Mouse (Mus musculus) neural tube, embryonic 11.5 days (tissue): ENCODE results near the gene Sppl2a. TPM values are rescaled to one million over a fixed set of nuclear protein-coding genes. Genes with fewer than 3 reads are reported as not detected.
"Not testable (repeated sequence)": the region's sequence is repeated elsewhere in the genome, so short reads cannot be mapped to it uniquely, and the experiment has no call there.

Experiments
- ATAC-seq: fragments of 200-750 bp; cut with Nextera tagmentation; 2 replicates; pipeline ENCODE4 v1.8.0; 2017; ENCODE audit warnings: moderate number of reproducible peaks, mild to moderate bottlenecking, moderate TSS enrichment, moderate library complexity; ENCODE audit not compliant: insufficient read depth, low FRiP score, low TSS enrichment
- DNase-seq: peaks from one replicate; pipeline ENCODE4 v3.0.0-alpha.2; 2015; ENCODE audit warnings: low spot score
- H3K27ac ChIP-seq: fragments of 300-500 bp; sonication (generic); 2 replicates; pipeline ENCODE4 v1.5.1; 2014; ENCODE audit warnings: low read depth, mild to moderate bottlenecking, low read length
- H3K27me3 ChIP-seq: fragments of 300-500 bp; sonication (generic); 2 replicates; pipeline ENCODE4 v1.6.1; 2014; ENCODE audit warnings: mild to moderate bottlenecking, low read length, mixed read lengths; ENCODE audit not compliant: control insufficient read depth, insufficient read depth
- H3K36me3 ChIP-seq: fragments of 300-500 bp; sonication (generic); 2 replicates; pipeline ENCODE4 v1.6.1; 2014; ENCODE audit warnings: mild to moderate bottlenecking, low read length, moderate library complexity, mixed read lengths; ENCODE audit not compliant: control insufficient read depth, insufficient read depth
- H3K4me1 ChIP-seq: fragments of 300-500 bp; sonication (generic); 2 replicates; pipeline ENCODE4 v1.6.1; 2014; ENCODE audit warnings: low read length, mixed read lengths; ENCODE audit not compliant: control insufficient read depth, insufficient read depth
- H3K4me2 ChIP-seq: fragments of 300-500 bp; sonication (generic); 2 replicates; pipeline ENCODE4 v1.6.1; 2014; ENCODE audit warnings: low read depth, mild to moderate bottlenecking, moderate library complexity
- H3K4me3 ChIP-seq: fragments of 300-500 bp; sonication (generic); 2 replicates; pipeline ENCODE4 v1.5.1; 2014; ENCODE audit warnings: low read depth, low read length
- H3K9ac ChIP-seq: fragments of 300-500 bp; sonication (generic); 2 replicates; pipeline ENCODE4 v1.6.1; 2014; ENCODE audit warnings: mild to moderate bottlenecking, low read length
- H3K9me3 ChIP-seq: fragments of 300-500 bp; sonication (generic); 2 replicates; pipeline ENCODE4 v1.6.1; 2016; ENCODE audit warnings: low read length; ENCODE audit not compliant: control insufficient read depth
- WGBS: fragments of 180-500 bp; shearing (Covaris S2); extraction: QIAGEN DNeasy Blood & Tissue Kit; methylation state at CpG from one replicate; pipeline ENCODE4 v1.1.7; 2014; 5-methylcytosine and 5-hydroxymethylcytosine counted together
- polyA plus RNA-seq: library from polyadenylated mRNA; unstranded; fragments of >200 nt; fragmentation: Nextera tagmentation; extraction: Ambion mirVana; gene quantifications from 2 replicates; pipeline ENCODE4 v1.2.1, GENCODE M21; 2014

Sppl2a gene
- 33.6 and 34.5 TPM in 2 replicates for polyA plus RNA-seq

DNA sequence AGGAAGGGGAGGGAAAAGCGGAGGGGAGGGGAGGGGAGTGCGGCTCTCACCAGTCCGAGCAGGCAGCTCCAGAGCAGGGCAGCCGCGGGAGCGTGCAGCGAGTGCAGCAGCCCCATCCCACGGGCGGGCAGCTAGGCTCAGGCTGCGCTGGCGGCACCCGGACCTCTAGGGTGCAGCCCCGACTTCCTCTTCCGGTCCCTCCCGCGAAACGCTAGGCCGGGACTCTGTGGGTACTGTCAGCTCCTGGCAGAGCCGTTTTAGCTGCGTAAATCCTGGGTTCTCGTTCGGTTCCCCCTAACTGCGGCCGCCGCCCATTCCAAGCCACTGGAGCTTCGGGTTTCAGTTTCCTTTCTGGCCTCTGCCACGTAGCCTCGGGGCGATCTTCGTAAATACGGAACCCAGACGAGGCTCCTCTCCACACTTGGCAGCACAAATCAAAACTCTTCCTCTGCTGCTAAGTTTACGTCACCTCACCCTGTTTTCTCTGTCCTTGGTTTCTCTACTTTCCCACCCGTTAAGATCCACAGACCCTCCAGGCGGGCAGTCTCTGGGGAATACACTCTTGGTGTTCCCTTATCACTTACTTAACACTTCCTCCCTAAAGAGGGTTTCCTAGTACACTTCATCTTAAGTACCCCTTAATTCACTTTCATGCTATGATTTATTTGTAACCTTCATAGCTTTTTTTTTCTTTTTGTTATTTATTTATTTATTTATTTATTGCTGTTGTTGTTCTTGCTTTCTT, at the start of gene Sppl2a:
Gene Sppl2a, minus strand, starts transcription at position 339 of the 745 bp plus-strand sequence.
- peak; percentile 100 for ATAC-seq
- under 1% methylated on average over 34 of the region's 35 CpGs for WGBS
- Histone ChIP-seq H3K27ac (peak within 1 kb of the TSS; percentile 94), H3K9me3 (no peaks in the 10 kb centered on the region), H3K36me3 (no peaks in the 10 kb centered on the region), H3K9ac (peak within 1 kb of the TSS; percentile 88), H3K4me2 (peak within 1 kb of the TSS; percentile 70), H3K4me1 (peaks cover 2% of the 10 kb centered on the region), H3K27me3 (no peaks in the 10 kb centered on the region), H3K4me3 (peak within 1 kb of the TSS; percentile 49)
- peak; percentile 93 for DNase-seq

DNA sequence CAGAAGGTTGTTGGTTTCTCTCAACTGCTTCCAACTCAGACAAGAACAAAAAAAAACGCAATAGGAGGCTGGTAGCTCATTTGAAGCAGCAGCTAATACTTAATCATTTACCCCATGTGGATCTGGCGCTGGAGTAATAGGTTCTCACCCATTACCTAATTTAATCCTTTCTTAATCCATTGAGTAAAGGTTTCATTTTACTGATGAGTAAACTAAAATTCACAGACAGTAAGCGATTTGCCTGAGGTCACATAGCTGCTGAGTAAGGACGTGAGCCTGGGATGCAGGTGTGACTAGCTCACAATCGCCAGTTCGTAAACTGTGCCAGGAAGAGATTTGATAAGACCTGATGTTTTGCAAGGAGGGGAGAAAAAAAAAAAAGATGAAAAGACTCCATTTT, 44.4 kb upstream of the Sppl2a start:
- H3K9me3 ChIP-seq: no peaks in the 10 kb centered on the region
- H3K4me3 ChIP-seq: no peak overlapping the region
- ATAC-seq (no peak), DNase-seq (no peak)
- H3K4me1 ChIP-seq: no peaks in the 10 kb centered on the region
- H3K9ac ChIP-seq: no peak overlapping the region
- H3K4me2 ChIP-seq: no peak overlapping the region
- no peaks in the 10 kb centered on the region for H3K36me3 ChIP-seq
- no peak overlapping the region for H3K27ac ChIP-seq
- no peaks in the 10 kb centered on the region for H3K27me3 ChIP-seq
- WGBS: 83% methylated on average over 6 of the region's 6 CpGs

GRCm38 (mm10) chr2:126961696-126962095, 28.7 kb upstream of the Sppl2a start:
- no peaks in the 10 kb centered on the region for H3K36me3 ChIP-seq
- no peak overlapping the region for H3K9ac ChIP-seq
- H3K4me3 ChIP-seq: no peak overlapping the region
- DNase-seq: no peak
- H3K27ac ChIP-seq: no peak overlapping the region
- 83% methylated on average over 2 of the region's 2 CpGs for WGBS
- no peak for ATAC-seq
- no peaks in the 10 kb centered on the region for H3K27me3 ChIP-seq
- H3K4me1 ChIP-seq: no peaks in the 10 kb centered on the region
- H3K4me2 ChIP-seq: no peak overlapping the region
- H3K9me3 ChIP-seq: no peaks in the 10 kb centered on the region

- Histone ChIP-seq H3K27me3 (no peaks in the 10 kb centered on the region), H3K4me2 (no peak overlapping the region), H3K9me3 (no peaks in the 10 kb centered on the region), H3K4me3 (no peak overlapping the region), H3K4me1 (no peaks in the 10 kb centered on the region), H3K9ac (no peak overlapping the region), H3K27ac (no peak overlapping the region), H3K36me3 (no peaks in the 10 kb centered on the region)
- WGBS: 45% methylated on average over 7 of the region's 7 CpGs
- ATAC-seq (no peak), DNase-seq (no peak)
Observed at GRCm38 (mm10) chr2:126955671-126956070, 22.6 kb upstream of the Sppl2a start.

- H3K9me3 ChIP-seq: no peaks in the 10 kb centered on the region
- 78% methylated on average over 7 of the region's 7 CpGs for WGBS
- H3K4me3 ChIP-seq: no peak overlapping the region
- H3K36me3 ChIP-seq: no peaks in the 10 kb centered on the region
- H3K9ac ChIP-seq: no peak overlapping the region
- DNase-seq (no peak), ATAC-seq (no peak)
- H3K27me3 ChIP-seq: no peaks in the 10 kb centered on the region
- H3K27ac ChIP-seq: no peak overlapping the region
- no peaks in the 10 kb centered on the region for H3K4me1 ChIP-seq
- no peak overlapping the region for H3K4me2 ChIP-seq
Observed at GRCm38 (mm10) chr2:126951085-126951484, 18.1 kb upstream of the Sppl2a start.

- Histone ChIP-seq H3K27me3 (no peaks in the 10 kb centered on the region), H3K9ac (no peak overlapping the region), H3K4me2 (no peak overlapping the region), H3K36me3 (no peaks in the 10 kb centered on the region), H3K4me3 (no peak overlapping the region), H3K27ac (no peak overlapping the region), H3K4me1 (no peaks in the 10 kb centered on the region), H3K9me3 (no peaks in the 10 kb centered on the region)
- no peak for DNase-seq
- 79% methylated on average over 5 of the region's 5 CpGs for WGBS
- no peak for ATAC-seq
Observed at GRCm38 (mm10) chr2:126950453-126950852, 17.4 kb upstream of the Sppl2a start.

GRCm38 (mm10) chr2:126949856-126950255, 16.8 kb upstream of the Sppl2a start:
- H3K27me3 ChIP-seq: no peaks in the 10 kb centered on the region
- H3K9me3 ChIP-seq: no peaks in the 10 kb centered on the region
- ATAC-seq: no peak
- H3K36me3 ChIP-seq: no peaks in the 10 kb centered on the region
- no peak overlapping the region for H3K4me2 ChIP-seq
- no peak overlapping the region for H3K4me3 ChIP-seq
- DNase-seq: no peak
- no peak overlapping the region for H3K9ac ChIP-seq
- no peak overlapping the region for H3K27ac ChIP-seq
- H3K4me1 ChIP-seq: no peaks in the 10 kb centered on the region
- WGBS: 70% methylated on average over 3 of the region's 3 CpGs

DNA sequence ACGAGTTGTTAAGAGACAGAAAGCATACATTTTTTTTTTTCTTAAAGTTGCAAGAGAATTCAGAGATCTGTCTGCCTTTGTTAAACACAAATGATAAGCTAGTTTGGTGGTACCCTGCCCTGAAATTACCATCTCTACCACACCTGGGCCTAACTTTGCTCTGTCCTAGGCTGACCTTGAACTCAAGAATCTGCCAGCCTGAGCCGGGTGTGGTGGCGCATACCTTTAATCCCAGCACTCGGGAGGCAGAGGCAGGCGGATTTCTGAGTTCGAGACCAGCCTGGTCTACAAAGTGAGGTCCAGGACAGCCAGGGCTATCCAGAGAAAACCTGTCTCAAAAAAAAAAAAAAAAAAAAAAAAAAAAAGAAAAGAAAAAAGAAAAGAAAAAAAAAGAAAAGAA, 16.3 kb upstream of the Sppl2a start:
- not testable (repeated sequence) for H3K4me2 ChIP-seq, H3K27me3 ChIP-seq, H3K4me3 ChIP-seq, H3K4me1 ChIP-seq, H3K9me3 ChIP-seq, H3K9ac ChIP-seq, H3K27ac ChIP-seq, H3K36me3 ChIP-seq, DNase-seq, ATAC-seq
- WGBS: 90% methylated on average over 6 of the region's 6 CpGs

- Histone ChIP-seq H3K27ac (no peak overlapping the region), H3K9me3 (no peaks in the 10 kb centered on the region), H3K36me3 (no peaks in the 10 kb centered on the region), H3K9ac (no peak overlapping the region), H3K4me1 (no peaks in the 10 kb centered on the region), H3K4me2 (no peak overlapping the region), H3K27me3 (no peaks in the 10 kb centered on the region), H3K4me3 (no peak overlapping the region)
- WGBS: 94% methylated on average over 2 of the region's 3 CpGs
- ATAC-seq: no peak
- no peak for DNase-seq
Observed at GRCm38 (mm10) chr2:126948231-126948630, 15.2 kb upstream of the Sppl2a start.
